Mouse (Mus musculus): ENCODE data around the gene Rnf166. TPM values are rescaled to one million over a fixed set of nuclear protein-coding genes. Genes with fewer than 3 reads are reported as not detected.

The Rnf166 gene
- total RNA-seq, 4 experiments from 2014 or later, result 33.2 to 39.7 (median 37.7) TPM

Small RNA genes lying within 50 kb of the gene (microRNA-seq; reads per million reads assigned to microRNA genes)
- 0 reads per million in 2 experiments for gene Gm24366

Other genes starting within 250 kb of the Rnf166 start
- gene Zfpm1, start 193.9 kb downstream of the Rnf166 start, total RNA-seq (2022), result 10 to 100 TPM; 38.9 to 50.1 (median 44.4) TPM
- gene Trhr2, start 115.3 kb downstream of the Rnf166 start, total RNA-seq (2022), result 10 to 100 TPM in 3 of 4 experiments, 1 to 10 TPM in 1; 8.6 to 11.3 (median 10.8) TPM
- 10 to 100 TPM; 38.8 to 41.1 (median 40.4) TPM for gene Zc3h18, start 99.5 kb downstream of the Rnf166 start, total RNA-seq (2022)
- not detected for gene Il17c, start 54.0 kb downstream of the Rnf166 start, total RNA-seq (2022)
- 10 to 100 TPM in 3 of 4 experiments, 1 to 10 TPM in 1; 9.7 to 38.7 (median 16.8) TPM for gene Cyba, start 43.1 kb downstream of the Rnf166 start, total RNA-seq (2022)
- 10 to 100 TPM; 22.5 to 32.0 (median 29.1) TPM for gene Mvd, start 32.6 kb downstream of the Rnf166 start, total RNA-seq (2022)
- under 1 TPM; 0.59 to 0.80 (median 0.75) TPM for gene Snai3, start 15.3 kb downstream of the Rnf166 start, total RNA-seq (2022)
- gene Ctu2, start 79 bp upstream of the Rnf166 start, total RNA-seq (2022), result 10 to 100 TPM; 21.3 to 27.5 (median 22.6) TPM
- gene Piezo1, start 75.3 kb upstream of the Rnf166 start, total RNA-seq (2022), result 1 to 10 TPM; 5.6 to 6.7 (median 6.1) TPM
- 1 to 10 TPM; 4.1 to 5.0 (median 4.4) TPM for gene Cdt1, start 92.0 kb upstream of the Rnf166 start, total RNA-seq (2022)
- gene Aprt, start 100.8 kb upstream of the Rnf166 start, total RNA-seq (2022), result 10 to 100 TPM; 52.8 to 60.2 (median 57.6) TPM
- 10 to 100 TPM in 3 of 4 experiments, 1 to 10 TPM in 1; 9.3 to 11.5 (median 10.9) TPM for gene Galns, start 135.4 kb upstream of the Rnf166 start, total RNA-seq (2022)
- gene Trappc2l, start 135.6 kb upstream of the Rnf166 start, total RNA-seq (2022), result 10 to 100 TPM; 73.8 to 84.5 (median 76.0) TPM
- not detected for gene Pabpn1l, start 146.7 kb upstream of the Rnf166 start, total RNA-seq (2022)
- gene Cbfa2t3, start 223.0 kb upstream of the Rnf166 start, total RNA-seq (2022), result 10 to 100 TPM; 21.6 to 26.5 (median 24.1) TPM

Data from left cerebral cortex, adult 8-10 months (tissue).